Mouse (Mus musculus) liver, postnatal 0 days (tissue): Measurements from ENCODE around the gene Rasal1. TPM values are rescaled to one million over a fixed set of nuclear protein-coding genes. Genes with fewer than 3 reads are reported as not detected.
A peak's percentile ranks its signal among the peaks of the same experiment; 100 is the strongest.

Source experiments
- ATAC-seq: fragments of 200-750 bp; cut with Nextera tagmentation; 2 replicates; pipeline ENCODE4 v1.8.0; 2017; ENCODE audit warnings: mild to moderate bottlenecking, moderate library complexity
- DNase-seq: peaks from one replicate; pipeline ENCODE4 v3.0.0-alpha.2; 2016
- H3K27ac ChIP-seq: fragments of 300-500 bp; sonication (generic); 2 replicates; pipeline ENCODE4 v1.5.1; 2014; ENCODE audit warnings: antibody characterized with exemption, moderate library complexity, mild to moderate bottlenecking, low read depth
- H3K27me3 ChIP-seq: fragments of 300-500 bp; sonication (generic); 2 replicates; pipeline ENCODE4 v1.6.1; 2014; ENCODE audit warnings: low read length, control low read depth, mixed read lengths; ENCODE audit not compliant: insufficient read depth
- H3K36me3 ChIP-seq: fragments of 300-500 bp; sonication (generic); replicated peaks from 2 replicates; pipeline ENCODE4 v1.6.1; 2014; ENCODE audit warnings: mild to moderate bottlenecking, control low read depth, low read length, moderate library complexity, mixed read lengths; ENCODE audit not compliant: insufficient read depth
- H3K4me1 ChIP-seq: fragments of 300-500 bp; sonication (generic); 2 replicates; pipeline ENCODE4 v1.6.1; 2014; ENCODE audit warnings: antibody characterized with exemption, mild to moderate bottlenecking, control low read depth; ENCODE audit not compliant: insufficient read depth
- H3K4me2 ChIP-seq: fragments of 300-500 bp; sonication (generic); 2 replicates; pipeline ENCODE4 v1.6.1; 2014; ENCODE audit warnings: low read depth, mild to moderate bottlenecking, low read length, moderate library complexity, mixed read lengths
- H3K4me3 ChIP-seq: fragments of 300-500 bp; sonication (generic); 2 replicates; pipeline ENCODE4 v1.5.1; 2014; ENCODE audit warnings: low read depth, low read length
- H3K9ac ChIP-seq: fragments of 300-500 bp; sonication (generic); replicated peaks from 2 replicates; pipeline ENCODE4 v1.6.1; 2014; ENCODE audit warnings: mild to moderate bottlenecking, moderate library complexity
- H3K9me3 ChIP-seq: fragments of 300-500 bp; sonication (generic); 2 replicates; pipeline ENCODE4 v1.6.1; 2016; ENCODE audit warnings: mild to moderate bottlenecking, control low read depth, low read length, mixed read lengths
- CTCF ChIP-seq: sonication (generic); IDR thresholded peaks from 2 replicates; pipeline ENCODE4 v1.5.1; 2016; ENCODE audit warnings: antibody characterized with exemption, low read depth
- EP300 ChIP-seq: IDR thresholded peaks from 2 replicates; pipeline ENCODE4 v1.6.1; 2016; ENCODE audit warnings: antibody characterized with exemption, low read depth, mild to moderate bottlenecking
- WGBS: fragments of 180-500 bp; shearing (Covaris S2); extraction: QIAGEN DNeasy Blood & Tissue Kit; methylation state at CpG from one replicate; pipeline ENCODE4 v1.1.7; 2014; ENCODE audit not compliant: insufficient replicate concordance; 5-methylcytosine and 5-hydroxymethylcytosine counted together
- polyA plus RNA-seq: library from polyadenylated mRNA; unstranded; fragments of >200 nt; fragmentation: Nextera tagmentation; extraction: Ambion mirVana; gene quantifications from 2 replicates; pipeline ENCODE4 v1.2.1, GENCODE M21; 2015

Gene Rasal1
- polyA plus RNA-seq, 1 experiment from 2014 or later = 0.20 TPM

- DNase-seq = no peak
- no peak for TF ChIP-seq CTCF
- TF ChIP-seq EP300 = no peak
- no peaks in the 10 kb centered on the region for H3K27me3 ChIP-seq
- H3K9me3 ChIP-seq = no peaks in the 10 kb centered on the region
- peaks cover 19% of the 10 kb centered on the region for H3K4me1 ChIP-seq
- peak overlapping the region; percentile 77; the same call in 1 of the 2 replicates for H3K27ac ChIP-seq
- H3K4me2 ChIP-seq = peak overlapping the region; percentile 94
- WGBS = 46% methylated on average over 8 of the region's 8 CpGs
- peak overlapping the region; percentile 73 for H3K4me3 ChIP-seq
- peaks cover 7% of the 10 kb centered on the region; the same call in 1 of the 2 replicates for H3K36me3 ChIP-seq
- peak overlapping the region; percentile 67 for H3K9ac ChIP-seq
- ATAC-seq = no peak
These were observed 37.2 kb upstream of the Rasal1 start for GRCm38 (mm10) chr5:120611416-120611815.

DNA sequence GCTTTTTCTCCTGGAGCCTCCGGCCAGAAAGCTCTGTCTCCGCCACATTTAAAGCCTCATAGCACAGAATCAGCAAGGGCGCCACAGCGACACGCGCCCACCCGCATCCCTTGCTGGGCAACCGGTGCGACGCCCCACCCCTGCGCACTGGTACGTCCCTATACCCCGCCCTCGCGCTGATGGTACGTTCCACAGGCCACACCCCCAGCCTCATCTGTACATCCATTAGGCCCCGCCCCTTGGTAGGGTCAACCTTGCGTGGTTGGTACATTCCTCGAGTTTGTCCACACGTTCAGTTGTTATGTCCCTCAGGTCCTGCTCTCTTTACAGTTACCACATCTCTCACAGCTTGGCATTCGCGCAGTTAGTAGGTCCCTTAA is 36.2 kb upstream of the Rasal1 start, which contains the start of the genes Rita1 and Ddx54:
Rita1 (minus strand) TSS at position 148 of the 380 bp plus-strand sequence.
Ddx54 (plus strand) TSS at position 298 of the 380 bp plus-strand sequence.
- ATAC-seq = peak; percentile 77
- peak within 1 kb of the TSS; percentile 71 for H3K9ac ChIP-seq
- H3K9me3 ChIP-seq = no peaks in the 10 kb centered on the region
- TF ChIP-seq EP300 = no peak
- no peak for TF ChIP-seq CTCF
- 0% methylated on average over 22 of the region's 22 CpGs for WGBS
- peaks cover 15% of the 10 kb centered on the region for H3K36me3 ChIP-seq
- H3K27ac ChIP-seq = peak within 1 kb of the TSS; percentile 82
- no peaks in the 10 kb centered on the region for H3K27me3 ChIP-seq
- H3K4me2 ChIP-seq = peak within 1 kb of the TSS; percentile 94
- peak within 1 kb of the TSS; percentile 73 for H3K4me3 ChIP-seq
- H3K4me1 ChIP-seq = peaks cover 19% of the 10 kb centered on the region
- DNase-seq = peak; percentile 97

GRCm38 (mm10) chr5:120612822-120613604 is 35.6 kb upstream of the Rasal1 start:
- WGBS = under 1% methylated on average over 69 of the region's 69 CpGs
- TF ChIP-seq EP300 (no peak), CTCF (no peak)

GRCm38 (mm10) chr5:120615903-120616302 is 32.7 kb upstream of the Rasal1 start:
- 95% methylated on average over 4 of the region's 4 CpGs for WGBS
- no peaks in the 10 kb centered on the region for H3K27me3 ChIP-seq
- H3K36me3 ChIP-seq = peaks cover 44% of the 10 kb centered on the region
- no peak overlapping the region for H3K4me3 ChIP-seq
- ATAC-seq = no peak
- peaks cover 18% of the 10 kb centered on the region for H3K4me1 ChIP-seq
- peak; percentile 62 for DNase-seq
- no peak overlapping the region for H3K9ac ChIP-seq
- no peak overlapping the region for H3K4me2 ChIP-seq
- no peaks in the 10 kb centered on the region for H3K9me3 ChIP-seq
- no peak overlapping the region for H3K27ac ChIP-seq
- no peak for TF ChIP-seq EP300
- TF ChIP-seq CTCF = peak; percentile 77

More at GRCm38 (mm10) chr5:120612822-120613604, 35.6 kb upstream of the Rasal1 start:
- ATAC-seq = peak; percentile 90
- Histone ChIP-seq H3K4me1 (peaks cover 19% of the 10 kb centered on the region), H3K27ac (peak overlapping the region; percentile 82), H3K9me3 (no peaks in the 10 kb centered on the region), H3K4me2 (peak overlapping the region; percentile 94), H3K4me3 (peak overlapping the region; percentile 73), H3K36me3 (peaks cover 15% of the 10 kb centered on the region), H3K27me3 (no peaks in the 10 kb centered on the region), H3K9ac (peak overlapping the region; percentile 71)
- DNase-seq = peak; percentile 100

GRCm38 (mm10) chr5:120618778-120619177 is 29.8 kb upstream of the Rasal1 start:
- peaks cover 8% of the 10 kb centered on the region for H3K4me1 ChIP-seq
- no peak for TF ChIP-seq CTCF
- no peak for TF ChIP-seq EP300
- no peak overlapping the region for H3K27ac ChIP-seq
- ATAC-seq (no peak), DNase-seq (no peak)
- WGBS = 85% methylated on average over 12 of the region's 12 CpGs
- H3K36me3 ChIP-seq = peaks cover 69% of the 10 kb centered on the region
- no peak overlapping the region for H3K9ac ChIP-seq
- H3K4me2 ChIP-seq = no peak overlapping the region
- H3K27me3 ChIP-seq = no peaks in the 10 kb centered on the region
- no peaks in the 10 kb centered on the region for H3K9me3 ChIP-seq
- no peak overlapping the region for H3K4me3 ChIP-seq

DNA sequence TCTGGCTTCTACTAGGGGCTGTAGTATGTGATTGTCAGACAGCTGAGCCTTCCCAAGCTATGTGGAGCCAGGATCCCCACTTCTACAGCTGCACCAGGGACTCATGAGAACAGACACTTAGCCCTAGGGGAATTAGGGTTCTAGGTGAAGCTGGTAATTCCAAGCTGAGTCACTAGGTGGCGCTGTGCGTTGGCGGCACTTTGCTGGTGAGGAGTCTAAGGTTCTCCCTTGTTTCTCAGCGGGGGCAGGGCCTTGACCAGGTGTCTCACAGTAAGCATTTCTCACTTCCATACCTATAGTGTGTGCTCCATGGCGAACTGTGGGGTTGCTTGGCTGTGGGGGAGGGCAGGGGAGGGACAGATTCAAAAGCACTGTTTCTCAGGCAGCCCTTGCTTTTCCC is 29.4 kb upstream of the Rasal1 start:
- DNase-seq (peak; percentile 81), ATAC-seq (no peak)
- Histone ChIP-seq H3K36me3 (peaks cover 74% of the 10 kb centered on the region), H3K9ac (no peak overlapping the region), H3K9me3 (no peaks in the 10 kb centered on the region), H3K4me1 (peaks cover 3% of the 10 kb centered on the region), H3K4me3 (no peak overlapping the region), H3K27me3 (no peaks in the 10 kb centered on the region), H3K4me2 (no peak overlapping the region), H3K27ac (no peak overlapping the region)
- TF ChIP-seq CTCF = peak; percentile 93
- TF ChIP-seq EP300 = no peak
- WGBS = 19% methylated on average over 5 of the region's 5 CpGs
